Mouse (Mus musculus) adrenal gland, postnatal 0 days (tissue): Measurements from ENCODE around the gene Ica1. TPM values are rescaled to one million over a fixed set of nuclear protein-coding genes. Genes with fewer than 3 reads are reported as not detected.

Experiments used
- polyA plus RNA-seq: library from polyadenylated mRNA; unstranded; fragments of >200 nt; fragmentation: Nextera tagmentation; extraction: Ambion mirVana; gene quantifications from 2 replicates; pipeline ENCODE4 v1.2.1, GENCODE M21; 2015

The Ica1 gene
- 16.9 and 28.8 TPM in 2 replicates for polyA plus RNA-seq

DNA sequence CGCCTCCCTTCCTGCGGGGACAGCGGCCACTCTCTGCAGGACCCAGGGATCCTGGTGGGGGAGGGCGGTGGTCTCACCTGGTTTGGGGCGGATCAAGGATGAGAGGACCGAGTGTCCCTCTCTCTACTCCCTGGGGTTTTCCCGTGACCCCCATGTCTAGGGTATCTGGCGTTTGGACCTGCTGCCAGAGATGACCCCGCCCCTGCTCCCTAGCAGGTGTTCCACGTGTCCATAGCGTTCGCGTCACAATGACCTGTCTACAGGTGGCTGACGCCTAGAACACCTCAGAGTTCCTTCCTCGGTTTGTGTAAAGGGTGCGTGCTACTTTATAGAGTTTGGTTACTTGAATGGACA, at the start of gene Ica1:
Gene Ica1 (minus strand): TSS at position 193 of the 354 bp plus-strand sequence.

Other genes with a start within 250 kb of the Ica1 start
- gene Nxph1, start 169.9 kb upstream of the Ica1 start, polyA plus RNA-seq = 2.5 and 2.9 TPM in 2 replicates